Mouse (Mus musculus): ENCODE measurements around the gene Spata13.

Gene Spata13

GRCm38 (mm10) chr14:60639195-60639594, 5.4 kb downstream of the Spata13 start:
- DNase-seq (ENCODE audit: low spot score) = no peak

DNA sequence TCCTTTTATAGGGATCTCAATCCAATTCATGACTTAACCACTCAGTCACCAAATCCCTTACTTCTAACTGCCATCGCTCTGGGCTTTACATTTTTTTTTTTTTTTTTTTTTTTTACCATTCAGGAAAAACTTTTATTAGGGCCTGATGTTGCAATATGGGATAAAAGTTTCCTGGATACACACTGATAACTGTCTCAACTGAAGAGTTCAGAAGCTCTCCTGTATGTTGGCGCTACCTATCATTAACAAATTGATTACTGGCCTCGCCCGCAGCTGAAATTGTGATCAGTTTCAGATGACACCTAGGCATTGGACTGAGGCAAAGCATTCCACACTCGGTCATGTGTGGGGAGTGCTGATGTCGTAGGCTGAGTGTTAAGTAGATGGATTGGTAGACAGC, 7.3 kb downstream of the Spata13 start:
- no peak for DNase-seq (ENCODE audit: low spot score)

DNA sequence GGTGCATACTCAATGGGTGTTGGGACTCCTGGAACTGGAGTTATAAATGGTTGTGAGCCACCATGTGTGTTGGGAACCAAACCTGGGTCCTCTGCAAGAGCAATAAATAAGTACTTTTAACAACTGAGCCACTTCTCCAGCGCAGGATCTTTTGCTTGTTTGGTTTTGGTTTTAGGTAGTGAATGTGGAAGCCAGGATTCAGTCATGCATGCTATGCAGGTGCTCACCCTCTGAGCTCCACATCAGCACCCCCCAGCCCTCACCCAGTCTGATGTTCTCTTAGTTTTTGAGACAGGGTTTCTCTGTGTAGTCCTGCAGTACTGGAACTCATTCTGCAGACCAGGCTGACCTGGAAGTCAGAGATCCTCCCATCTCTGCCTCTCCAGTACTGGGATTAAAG, 8.3 kb downstream of the Spata13 start:
- DNase-seq (ENCODE audit: low spot score) = no peak

DNA sequence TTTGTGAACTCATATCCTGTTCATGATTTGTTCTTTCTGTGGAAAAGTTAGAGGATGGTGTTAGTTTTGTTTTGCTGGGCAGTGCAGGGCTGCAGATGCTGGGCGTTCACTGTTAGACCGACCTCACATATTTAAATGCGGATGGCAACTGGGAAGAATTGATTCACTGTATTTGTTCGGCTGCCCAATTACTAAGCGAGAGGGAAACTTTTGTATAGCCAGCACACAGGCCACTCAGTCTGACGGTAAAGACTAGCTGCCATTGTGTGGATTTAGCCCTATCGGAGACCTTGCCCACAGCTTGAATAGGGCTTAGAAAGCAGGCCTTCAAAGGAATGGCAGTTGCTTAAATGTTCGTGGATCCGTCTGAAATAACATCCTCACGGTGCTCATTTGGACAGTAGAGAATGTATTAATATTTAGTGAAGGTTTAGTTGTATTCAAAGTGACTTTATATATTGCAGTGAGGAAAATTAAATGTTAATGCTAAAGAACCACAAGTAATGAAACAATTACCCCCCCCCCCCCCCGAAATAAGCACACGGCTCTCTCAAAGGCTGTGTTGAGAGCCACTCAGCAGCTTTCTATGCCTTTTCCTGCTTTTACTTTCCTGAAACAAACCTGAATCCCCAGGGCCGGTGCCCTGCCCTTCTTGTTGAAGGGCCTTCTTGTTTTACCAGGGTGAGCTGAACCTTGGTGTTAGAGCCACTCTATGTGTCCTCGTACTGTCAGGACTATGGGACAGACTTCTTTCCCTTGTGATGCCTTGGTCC, 9.5 kb downstream of the Spata13 start:
- DNase-seq (ENCODE audit: low spot score) = no peak

GRCm38 (mm10) chr14:60646373-60646772, 12.6 kb downstream of the Spata13 start:
- no peak for DNase-seq (ENCODE audit: low spot score)

- DNase-seq (ENCODE audit: low spot score) = no peak
Measured at GRCm38 (mm10) chr14:60647885-60648284, 14.1 kb downstream of the Spata13 start.

- no peak for DNase-seq (ENCODE audit: low spot score)
Measured at GRCm38 (mm10) chr14:60648956-60649355, 15.2 kb downstream of the Spata13 start.

GRCm38 (mm10) chr14:60653184-60653583, 19.4 kb downstream of the Spata13 start:
- DNase-seq (ENCODE audit: low spot score) = no peak

DNA sequence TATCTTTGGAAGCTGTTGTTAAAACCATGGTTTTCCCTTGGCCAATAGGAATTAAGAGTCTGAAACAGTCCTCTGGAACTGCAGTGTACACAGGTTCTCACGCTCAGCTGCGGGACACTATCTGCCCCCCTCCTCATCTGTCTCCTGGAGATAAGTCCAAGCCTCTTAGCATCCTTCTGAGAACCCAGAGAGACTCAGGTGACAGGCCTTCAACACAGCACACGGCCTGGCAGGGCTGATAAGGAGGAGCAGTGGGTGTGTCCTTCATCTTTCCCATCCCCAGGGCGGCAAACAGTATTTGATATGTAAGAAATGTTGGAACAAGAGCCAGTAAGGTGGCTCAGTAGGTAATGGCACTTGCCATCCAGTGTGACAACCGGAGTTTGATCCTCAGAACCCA, 20.2 kb downstream of the Spata13 start:
- DNase-seq (ENCODE audit: low spot score) = no peak

- no peak for DNase-seq (ENCODE audit: low spot score)
Measured at GRCm38 (mm10) chr14:60654708-60655107, 20.9 kb downstream of the Spata13 start.

DNA sequence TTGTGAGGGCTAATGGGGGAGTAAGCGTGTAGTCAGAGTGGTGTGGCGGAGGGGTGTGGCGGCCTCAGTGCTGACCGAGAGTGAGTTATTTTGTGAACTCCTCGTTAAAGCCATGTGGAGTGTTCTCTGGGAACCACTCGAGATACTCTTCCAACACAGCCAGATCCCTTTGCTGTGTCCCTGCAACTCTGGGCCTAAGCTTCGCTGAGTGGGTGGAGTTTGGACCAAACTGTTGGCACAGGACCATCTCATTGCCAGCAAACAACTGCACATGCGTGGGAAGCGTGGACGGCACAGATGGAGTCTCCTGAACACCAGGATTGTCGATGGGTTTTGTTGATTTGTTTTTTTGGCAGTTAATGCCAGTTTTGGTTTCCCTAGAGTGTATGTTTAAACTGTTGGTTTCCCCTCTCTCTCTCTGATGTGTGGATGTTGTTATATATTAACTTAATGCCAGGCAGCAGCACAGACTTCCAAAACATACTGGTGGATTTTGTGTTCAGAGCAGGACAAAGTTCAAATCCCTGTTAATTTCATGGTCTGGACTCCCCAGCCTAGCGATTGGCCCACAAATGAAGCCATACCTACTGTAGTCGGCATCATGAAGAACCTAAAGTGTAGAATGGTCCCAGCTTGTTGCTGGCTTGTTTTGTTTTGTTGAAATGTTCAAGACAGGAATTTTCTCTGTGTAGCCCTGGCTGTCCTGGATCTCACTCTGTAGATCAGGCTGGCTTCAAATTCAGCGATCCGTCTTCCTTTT, 22.3 kb downstream of the Spata13 start:
- DNase-seq (ENCODE audit: low spot score) = peak; percentile 81

- no peak for DNase-seq (ENCODE audit: low spot score)
Measured at GRCm38 (mm10) chr14:60656701-60657085, 22.9 kb downstream of the Spata13 start.

DNA sequence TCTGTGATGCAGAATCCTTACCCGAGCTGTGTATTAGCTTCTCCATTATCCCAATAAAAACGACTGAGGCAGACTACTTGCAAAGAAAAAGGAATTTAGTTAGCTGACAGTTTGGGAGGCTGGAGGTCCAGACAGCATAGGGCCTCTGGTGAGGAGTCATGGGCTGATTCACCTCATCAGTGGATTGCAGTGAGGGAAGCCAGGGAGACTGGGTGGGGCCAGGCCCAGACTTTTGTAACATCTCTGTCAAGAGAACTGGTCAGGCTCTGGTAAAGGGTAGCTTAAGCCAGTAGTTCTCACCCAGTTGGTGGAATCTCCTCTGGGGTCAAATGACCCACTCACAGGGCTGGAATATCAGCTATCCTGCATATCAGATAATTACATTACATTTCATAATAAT, 24.1 kb downstream of the Spata13 start:
- no peak for DNase-seq (ENCODE audit: low spot score)

DNA sequence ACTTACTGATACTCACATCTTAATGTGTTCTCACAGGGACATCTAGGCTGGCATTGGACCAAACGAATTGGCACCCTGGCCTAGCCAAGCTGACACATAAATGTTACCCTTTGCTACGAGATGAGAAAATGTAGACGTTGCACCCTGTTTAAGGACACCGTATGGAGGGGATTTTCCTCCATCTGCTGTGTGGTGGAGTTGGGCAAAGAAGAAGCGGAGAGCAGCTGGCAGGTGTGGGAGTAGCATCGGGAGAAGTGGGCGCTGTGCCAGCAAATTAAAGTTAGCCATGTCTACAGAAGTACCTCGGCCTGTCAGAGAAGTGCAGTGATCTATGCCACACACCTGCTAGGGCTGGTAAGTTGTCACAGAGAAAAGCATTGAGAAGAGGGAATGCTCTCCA, 25.7 kb downstream of the Spata13 start:
- DNase-seq (ENCODE audit: low spot score) = no peak

GRCm38 (mm10) chr14:60660591-60660990, 26.8 kb downstream of the Spata13 start:
- DNase-seq (ENCODE audit: low spot score) = no peak

GRCm38 (mm10) chr14:60661281-60661680, 27.5 kb downstream of the Spata13 start:
- DNase-seq (ENCODE audit: low spot score) = no peak

GRCm38 (mm10) chr14:60663309-60663940, 29.6 kb downstream of the Spata13 start:
- no peak for DNase-seq (ENCODE audit: low spot score)

DNA sequence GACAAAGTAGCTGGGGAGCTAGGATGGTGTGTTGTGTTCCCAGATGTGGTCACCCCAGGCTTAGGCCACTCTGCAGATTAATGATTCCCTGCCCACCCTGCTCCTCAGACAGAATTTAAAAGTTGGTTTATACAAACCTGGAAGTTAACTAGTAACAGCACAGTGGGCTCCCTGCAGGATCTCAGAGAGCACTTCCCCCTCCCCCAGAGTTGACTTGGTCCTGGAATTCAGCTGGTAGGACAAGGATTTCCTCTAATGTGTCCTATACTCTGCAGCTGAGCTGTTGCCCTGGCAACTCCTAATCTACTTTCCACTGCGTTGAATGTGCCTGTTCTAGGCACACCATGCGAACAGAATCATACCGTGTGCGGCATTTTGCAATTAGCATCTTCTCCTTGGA, 30.8 kb downstream of the Spata13 start:
- DNase-seq (ENCODE audit: low spot score) = no peak

DNA sequence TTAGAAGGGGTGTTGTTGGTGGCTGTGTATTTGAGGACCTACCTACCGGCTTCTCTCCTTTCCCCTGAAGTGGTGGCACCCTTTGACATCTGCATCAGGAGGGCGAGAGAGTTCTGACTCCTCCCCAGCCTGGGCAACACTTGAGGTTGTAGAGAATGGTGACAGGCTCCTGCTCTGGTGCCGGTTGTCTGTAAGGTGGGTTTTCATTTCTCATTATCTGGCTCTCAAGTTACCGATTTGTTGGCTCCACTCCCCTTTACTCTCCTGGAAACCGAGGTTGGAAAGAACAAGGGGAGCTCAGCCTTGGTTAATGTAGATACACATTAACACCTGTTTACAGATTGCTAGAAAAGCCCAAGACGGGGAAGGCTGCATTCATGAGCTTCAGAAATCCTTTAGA, 31.5 kb downstream of the Spata13 start:
- no peak for DNase-seq (ENCODE audit: low spot score)

- no peak for DNase-seq (ENCODE audit: low spot score)
Measured at GRCm38 (mm10) chr14:60666252-60666651, 32.5 kb downstream of the Spata13 start.

- no peak for DNase-seq (ENCODE audit: low spot score)
Measured at GRCm38 (mm10) chr14:60670191-60670590, 36.4 kb downstream of the Spata13 start.

DNA sequence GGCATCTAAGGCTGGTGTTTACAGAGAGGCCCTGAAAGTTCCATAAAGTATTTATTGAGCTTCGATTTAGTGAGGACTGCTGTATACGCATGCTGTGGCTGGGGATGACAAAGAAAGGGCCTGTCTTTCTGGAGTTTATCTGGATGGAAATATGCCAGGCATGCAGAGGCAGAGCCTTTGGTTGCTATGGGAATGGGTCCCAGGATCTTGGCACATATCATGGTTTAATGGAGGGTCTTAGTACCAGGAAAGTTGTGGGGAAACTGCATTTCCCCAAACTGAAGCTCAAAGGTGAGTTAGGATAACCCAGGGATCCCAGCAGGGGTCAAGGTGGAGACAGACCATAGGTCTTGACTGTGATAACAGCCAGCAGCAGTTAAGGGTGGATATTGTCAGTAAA, 37.7 kb downstream of the Spata13 start:
- DNase-seq (ENCODE audit: low spot score) = no peak

DNA sequence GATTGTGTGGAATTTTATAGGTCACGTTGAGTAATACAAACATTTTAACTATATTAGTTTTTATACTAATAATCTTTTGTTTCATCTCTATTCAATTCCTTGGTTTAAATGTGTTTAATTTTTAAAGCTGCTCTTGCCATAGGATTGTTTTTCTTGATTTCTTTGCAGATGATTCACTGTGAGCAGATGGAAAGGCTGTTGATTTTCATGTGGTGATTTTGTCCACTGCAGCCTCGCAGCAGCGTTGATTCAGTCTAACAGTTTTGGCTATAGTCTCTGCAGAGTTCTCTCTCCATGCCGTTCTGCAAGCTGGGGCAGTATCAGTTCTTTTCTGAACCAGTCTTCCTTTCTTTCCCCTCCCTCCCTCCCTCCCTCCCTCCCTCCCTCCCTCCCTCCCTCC, 41.9 kb downstream of the Spata13 start:
- no peak for DNase-seq (ENCODE audit: low spot score)
